Mouse (Mus musculus): ENCODE results near the gene Ebf1. TPM values are rescaled to one million over a fixed set of nuclear protein-coding genes. Genes with fewer than 3 reads are reported as not detected.

The Ebf1 gene
- total and polyA plus RNA-seq, 3 experiments = 0.04 TPM; not detected in 2

GRCm38 (mm10) chr11:44777331-44778310 lies 160.5 kb downstream of the Ebf1 start:
- Histone ChIP-seq H3K79me2 (ENCODE audit: control insufficient read depth, insufficient read depth, low read length, poor library complexity) (no peaks in the 10 kb centered on the region), H3K27ac (ENCODE audit: control insufficient read depth, low read depth, low read length) (no peak overlapping the region), H3K4me1 (ENCODE audit: control insufficient read depth in 1 of 2, insufficient read depth in 2 of 2, low read length in 2 of 2) (no peaks in the 10 kb centered on the region), H3K27me3 (ENCODE audit: control insufficient read depth in 1 of 2, insufficient read depth in 2 of 2, low read length in 2 of 2) (no peaks in the 10 kb centered on the region), H3K36me3 (ENCODE audit: control insufficient read depth in 1 of 2, insufficient read depth in 2 of 2, low read length in 2 of 2) (no peaks in the 10 kb centered on the region), H3K9me3 (replicated peaks; ENCODE audit: insufficient read depth, low read length) (no peaks in the 10 kb centered on the region), H3K4me3 (ENCODE audit: control insufficient read depth in 1 of 2, insufficient read depth in 1 of 2, low read depth in 2 of 2, low read length in 2 of 2) (no peak overlapping the region), H3K9ac (ENCODE audit: control insufficient read depth, low read depth, low read length, poor library complexity, severe bottlenecking) (no peak overlapping the region)
- no peak for DNase-seq (ENCODE audit: low read depth, low spot score)
- TF ChIP-seq MAFK (IDR thresholded peaks at IDR 0.05; ENCODE audit: borderline replicate concordance, low read depth, low read length) (no peak), NELFE (IDR thresholded peaks at IDR 0.05; ENCODE audit: low read depth, low read length) (no peak), MAX (IDR thresholded peaks at IDR 0.05; ENCODE audit: low read length) (no peak), RCOR1 (IDR thresholded peaks at IDR 0.05; ENCODE audit: low read depth, low read length) (no peak), CTCF (IDR thresholded peaks at IDR 0.05 in 2 of 3, conservative IDR thresholded peaks at IDR 0.05 in 1 of 3; ENCODE audit: control insufficient read depth in 1 of 3, insufficient read depth in 1 of 3, low read depth in 2 of 3, low read length in 3 of 3, poor library complexity in 1 of 3, severe bottlenecking in 1 of 3) (no peak), MAZ (IDR thresholded peaks at IDR 0.05; ENCODE audit: low read depth, low read length) (no peak)

- Histone ChIP-seq H3K4me3 (ENCODE audit: control insufficient read depth in 1 of 2, insufficient read depth in 1 of 2, low read depth in 2 of 2, low read length in 2 of 2) (no peak overlapping the region), H3K79me2 (ENCODE audit: control insufficient read depth, insufficient read depth, low read length, poor library complexity) (no peaks in the 10 kb centered on the region), H3K9ac (ENCODE audit: control insufficient read depth, low read depth, low read length, poor library complexity, severe bottlenecking) (no peak overlapping the region), H3K36me3 (ENCODE audit: control insufficient read depth in 1 of 2, insufficient read depth in 2 of 2, low read length in 2 of 2) (no peaks in the 10 kb centered on the region), H3K4me1 (ENCODE audit: control insufficient read depth in 1 of 2, insufficient read depth in 2 of 2, low read length in 2 of 2) (no peaks in the 10 kb centered on the region), H3K9me3 (replicated peaks; ENCODE audit: insufficient read depth, low read length) (no peaks in the 10 kb centered on the region), H3K27ac (ENCODE audit: control insufficient read depth, low read depth, low read length) (no peak overlapping the region), H3K27me3 (ENCODE audit: control insufficient read depth in 1 of 2, insufficient read depth in 2 of 2, low read length in 2 of 2) (no peaks in the 10 kb centered on the region)
- DNase-seq (ENCODE audit: low read depth, low spot score) = no peak
- TF ChIP-seq KAT2A (conservative IDR thresholded peaks at IDR 0.05; ENCODE audit: low read depth, low read length) (no peak), MEF2A (IDR thresholded peaks at IDR 0.05; ENCODE audit: extremely low read depth, insufficient replicate concordance, low read depth, low read length, poor library complexity, severe bottlenecking) (no peak), USF1 (IDR thresholded peaks at IDR 0.05; ENCODE audit: low read depth, low read length) (no peak), ZKSCAN1 (IDR thresholded peaks at IDR 0.05; ENCODE audit: low read depth, low read length) (no peak), USF2 (IDR thresholded peaks at IDR 0.05; ENCODE audit: borderline replicate concordance in 1 of 2, insufficient read depth in 1 of 2, low read depth in 1 of 2, low read length in 2 of 2) (no peak), MAX (IDR thresholded peaks at IDR 0.05; ENCODE audit: low read length) (no peak), NELFE (IDR thresholded peaks at IDR 0.05; ENCODE audit: low read depth, low read length) (no peak), BHLHE40 (IDR thresholded peaks at IDR 0.05; ENCODE audit: borderline replicate concordance, low read depth, low read length) (no peak), ELF1 (IDR thresholded peaks at IDR 0.05; ENCODE audit: low read depth, low read length) (no peak), MXI1 (IDR thresholded peaks at IDR 0.05; ENCODE audit: low read depth, low read length) (no peak), MYC (IDR thresholded peaks at IDR 0.05; ENCODE audit: low read depth, low read length) (no peak), RCOR1 (IDR thresholded peaks at IDR 0.05; ENCODE audit: low read depth, low read length) (no peak), E2F4 (IDR thresholded peaks at IDR 0.05; ENCODE audit: borderline replicate concordance, low read depth, low read length) (no peak), POLR2A (IDR thresholded peaks at IDR 0.05; ENCODE audit: control insufficient read depth in 1 of 2, insufficient read depth in 1 of 2, low read depth in 1 of 2, low read length in 2 of 2, poor library complexity in 1 of 2) (no peak), ETS1 (IDR thresholded peaks at IDR 0.05; ENCODE audit: low read depth, low read length) (no peak), ZMIZ1 (IDR thresholded peaks at IDR 0.05; ENCODE audit: low read depth, low read length) (no peak), UBTF (IDR thresholded peaks at IDR 0.05; ENCODE audit: borderline replicate concordance, insufficient read depth, low read depth, low read length) (no peak), CHD2 (IDR thresholded peaks at IDR 0.05; ENCODE audit: low read length) (no peak), EP300 (IDR thresholded peaks at IDR 0.05; ENCODE audit: low read depth in 1 of 2, low read length in 2 of 2) (no peak)
Measured at GRCm38 (mm10) chr11:44779030-44779429, 161.9 kb downstream of the Ebf1 start.

Data from MEL (cell line).